Mouse (Mus musculus): ENCODE results near the gene Osgin1.

The Osgin1 gene

GRCm38 (mm10) chr8:119423631-119424141 lies 10.2 kb upstream of the Osgin1 start:
- DNase-seq (ENCODE audit: low read depth, low spot score) = no peak

- no peak for DNase-seq (ENCODE audit: low read depth, low spot score)
These were observed 9.7 kb upstream of the Osgin1 start for GRCm38 (mm10) chr8:119424199-119424733.

DNA sequence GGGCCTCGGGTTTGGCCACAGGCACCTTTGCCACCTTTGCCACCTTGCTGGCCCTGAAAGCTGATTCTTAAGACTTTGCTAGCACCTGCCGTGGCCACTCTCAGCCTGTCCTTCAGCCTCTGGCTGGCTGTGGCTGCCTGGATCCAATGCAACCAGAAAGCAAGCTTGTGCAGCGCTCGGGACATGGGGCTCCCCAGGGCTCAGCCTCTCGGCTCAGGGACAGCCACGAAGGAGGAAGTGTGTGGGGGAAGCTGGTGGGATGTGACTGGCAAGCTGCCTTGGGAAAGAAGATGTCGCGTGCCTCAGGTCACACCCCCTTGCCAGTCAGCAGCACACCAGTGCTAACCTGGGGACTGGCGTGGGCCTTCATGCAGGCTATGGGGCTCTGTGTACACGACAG lies 9.2 kb upstream of the Osgin1 start:
- DNase-seq (ENCODE audit: low read depth, low spot score) = no peak

DNA sequence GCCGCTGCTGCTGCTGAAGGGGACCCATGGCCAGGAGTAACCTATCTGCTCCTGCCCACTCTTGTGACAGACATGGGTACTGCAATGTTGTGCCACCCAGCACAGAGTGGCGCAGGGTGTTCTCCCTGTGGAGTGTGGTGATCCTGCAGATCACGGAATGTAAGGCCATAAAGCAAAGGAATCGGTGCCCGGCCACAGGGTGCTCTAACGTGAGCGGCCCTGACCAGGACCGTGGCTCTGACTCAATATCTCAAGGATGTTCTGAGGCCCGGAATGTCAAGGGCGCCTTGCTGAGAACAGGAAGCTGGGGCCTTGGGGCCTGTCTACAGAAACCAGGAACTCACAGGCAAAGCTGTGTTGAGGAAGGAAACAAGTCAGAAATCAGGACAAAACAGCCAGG lies 8.4 kb upstream of the Osgin1 start:
- no peak for DNase-seq (ENCODE audit: low read depth, low spot score)

- DNase-seq (ENCODE audit: low read depth, low spot score) = no peak
These were observed 7.7 kb upstream of the Osgin1 start for GRCm38 (mm10) chr8:119426069-119426735.

DNA sequence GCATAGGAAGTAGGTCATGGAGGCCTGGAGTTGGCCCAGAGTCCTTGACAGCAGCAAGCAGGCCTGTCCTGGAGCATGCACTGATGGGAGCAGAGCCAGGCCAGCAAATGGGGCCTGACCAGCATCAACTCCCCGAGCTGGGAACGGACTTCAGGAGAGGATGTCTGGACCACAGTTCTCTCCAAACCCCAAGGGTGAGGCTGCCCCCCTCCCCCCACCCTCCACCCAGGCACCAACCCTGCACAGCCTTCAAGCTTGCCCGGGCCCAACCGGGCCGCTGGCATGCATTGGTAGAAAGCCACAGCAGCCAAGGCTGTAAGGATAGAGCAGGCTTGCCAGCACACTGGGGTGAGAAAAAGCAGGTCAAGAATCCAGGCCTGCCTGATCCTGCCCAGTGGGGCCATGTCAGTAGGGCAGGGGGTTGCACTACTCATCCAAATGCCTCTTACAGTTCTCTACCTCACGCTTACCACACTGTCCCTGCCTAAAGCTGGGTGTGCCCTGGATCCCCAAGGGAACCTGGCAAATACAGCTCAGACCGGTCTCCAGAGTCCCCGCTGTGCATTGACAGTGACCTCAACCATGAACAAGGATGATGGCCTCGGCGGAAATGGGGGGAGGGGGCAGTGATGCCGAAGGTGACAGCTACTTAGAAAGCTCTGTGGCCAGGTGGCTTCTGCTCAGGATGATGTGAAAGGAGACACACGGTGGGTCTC lies 6.1 kb upstream of the Osgin1 start:
- DNase-seq (ENCODE audit: low read depth, low spot score) = no peak

DNA sequence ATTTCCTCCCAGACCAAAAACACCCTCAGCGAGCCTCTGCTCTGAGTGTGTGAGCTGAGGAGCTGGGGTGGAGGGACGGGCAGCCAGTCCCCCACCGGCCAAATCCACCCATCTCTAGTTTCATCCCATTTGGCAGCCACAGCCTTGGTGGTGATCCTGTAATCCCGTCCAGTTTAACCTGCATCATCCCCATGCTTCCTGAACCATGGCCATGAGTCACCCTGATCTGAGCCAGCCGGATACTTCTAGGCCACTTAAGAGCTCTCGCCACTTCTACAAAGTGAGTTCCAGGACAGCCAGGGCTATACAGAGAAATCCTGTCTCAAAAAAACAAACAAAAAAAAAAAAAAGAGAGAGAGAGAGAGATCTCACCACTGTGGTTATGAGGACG lies 5.6 kb upstream of the Osgin1 start:
- no peak for DNase-seq (ENCODE audit: low read depth, low spot score)

DNA sequence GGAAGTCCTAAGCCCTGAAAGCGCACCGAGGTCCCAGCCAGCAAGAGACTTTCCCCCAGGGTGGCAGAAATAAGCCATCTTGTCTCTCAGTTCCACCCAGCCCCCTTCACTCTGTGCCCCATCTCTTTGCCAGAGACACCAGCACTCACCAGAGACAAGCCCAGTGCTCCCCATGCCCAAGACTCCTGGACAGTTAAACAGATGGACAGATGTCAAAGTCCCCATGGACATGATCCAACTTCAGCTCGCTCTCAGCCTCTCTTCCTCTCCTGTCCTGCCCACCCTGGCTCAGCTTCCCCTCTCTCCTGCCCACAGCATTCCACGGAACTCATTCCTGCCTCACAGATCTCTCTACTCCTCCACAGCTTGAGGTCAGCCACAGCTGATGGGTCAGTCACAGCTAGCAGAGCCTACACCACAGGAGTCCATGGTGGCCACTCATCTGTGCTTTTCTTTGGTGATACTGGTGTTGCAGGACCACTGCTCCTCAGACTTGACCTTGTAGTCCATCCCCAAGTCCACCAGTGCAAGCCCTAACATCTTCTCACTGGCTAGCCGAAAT lies 5.1 kb upstream of the Osgin1 start:
- no peak for DNase-seq (ENCODE audit: low read depth, low spot score)

DNA sequence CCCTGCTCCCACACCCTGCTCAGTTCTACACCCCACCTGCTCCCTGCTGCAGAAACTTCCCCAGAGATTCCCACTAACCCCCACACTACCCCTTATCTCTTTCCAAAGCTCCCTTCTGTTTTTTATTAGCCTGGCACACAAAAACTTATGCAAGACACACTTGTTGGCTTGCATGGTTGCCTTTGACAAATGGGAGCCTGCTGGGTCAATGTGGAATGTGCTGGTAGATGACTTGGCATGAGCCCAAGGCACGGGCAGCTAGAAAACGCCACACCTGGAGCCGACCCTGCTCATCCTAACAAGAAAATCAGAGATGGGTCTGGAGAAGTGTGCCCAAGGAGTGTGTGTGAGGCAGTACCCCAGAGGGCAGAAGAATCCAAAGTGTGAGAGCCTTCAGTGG lies 4.4 kb upstream of the Osgin1 start:
- no peak for DNase-seq (ENCODE audit: low read depth, low spot score)

GRCm38 (mm10) chr8:119430250-119430649 lies 3.7 kb upstream of the Osgin1 start:
- DNase-seq (ENCODE audit: low read depth, low spot score) = no peak

- no peak for DNase-seq (ENCODE audit: low read depth, low spot score)
These were observed 3.2 kb upstream of the Osgin1 start for GRCm38 (mm10) chr8:119430690-119431089.

- DNase-seq (ENCODE audit: low read depth, low spot score) = no peak
These were observed 1.6 kb upstream of the Osgin1 start for GRCm38 (mm10) chr8:119432372-119432771.

GRCm38 (mm10) chr8:119434569-119434968 lies 645 bp downstream of the Osgin1 start:
- DNase-seq (ENCODE audit: low read depth, low spot score) = no peak

- DNase-seq (ENCODE audit: low read depth, low spot score) = no peak
These were observed 1.6 kb downstream of the Osgin1 start for GRCm38 (mm10) chr8:119435527-119435926.

GRCm38 (mm10) chr8:119436331-119436730 lies 2.4 kb downstream of the Osgin1 start:
- no peak for DNase-seq (ENCODE audit: low read depth, low spot score)

DNA sequence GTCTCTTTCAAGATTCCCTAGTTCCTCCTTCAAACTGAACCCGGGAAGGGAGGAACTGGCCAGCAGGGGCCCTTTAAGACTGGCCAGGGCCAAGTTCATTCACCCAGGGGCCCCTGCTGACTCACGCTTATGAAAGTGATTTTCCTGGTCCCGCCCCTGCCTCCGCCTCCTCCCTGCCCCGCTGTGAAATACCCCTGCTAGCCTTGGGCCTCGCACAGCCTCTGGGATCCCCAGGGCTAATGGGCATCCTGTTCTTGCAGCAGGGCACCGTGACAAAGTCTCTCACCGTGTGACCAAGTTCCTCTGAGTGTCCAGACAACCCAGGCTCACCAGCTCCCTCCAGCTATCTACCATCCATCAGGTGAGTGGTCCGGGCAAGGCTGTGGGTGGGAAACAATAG lies 3.0 kb downstream of the Osgin1 start:
- DNase-seq (ENCODE audit: low read depth, low spot score) = no peak

- DNase-seq (ENCODE audit: low read depth, low spot score) = no peak
These were observed 3.6 kb downstream of the Osgin1 start for GRCm38 (mm10) chr8:119437506-119437905.

- DNase-seq (ENCODE audit: low read depth, low spot score) = no peak
These were observed 5.0 kb downstream of the Osgin1 start for GRCm38 (mm10) chr8:119438876-119439275.

- DNase-seq (ENCODE audit: low read depth, low spot score) = no peak
These were observed 5.5 kb downstream of the Osgin1 start for GRCm38 (mm10) chr8:119439424-119439823.

- peak; percentile 43 for DNase-seq (ENCODE audit: low read depth, low spot score)
These were observed 5.9 kb downstream of the Osgin1 start for GRCm38 (mm10) chr8:119439893-119440249.

DNA sequence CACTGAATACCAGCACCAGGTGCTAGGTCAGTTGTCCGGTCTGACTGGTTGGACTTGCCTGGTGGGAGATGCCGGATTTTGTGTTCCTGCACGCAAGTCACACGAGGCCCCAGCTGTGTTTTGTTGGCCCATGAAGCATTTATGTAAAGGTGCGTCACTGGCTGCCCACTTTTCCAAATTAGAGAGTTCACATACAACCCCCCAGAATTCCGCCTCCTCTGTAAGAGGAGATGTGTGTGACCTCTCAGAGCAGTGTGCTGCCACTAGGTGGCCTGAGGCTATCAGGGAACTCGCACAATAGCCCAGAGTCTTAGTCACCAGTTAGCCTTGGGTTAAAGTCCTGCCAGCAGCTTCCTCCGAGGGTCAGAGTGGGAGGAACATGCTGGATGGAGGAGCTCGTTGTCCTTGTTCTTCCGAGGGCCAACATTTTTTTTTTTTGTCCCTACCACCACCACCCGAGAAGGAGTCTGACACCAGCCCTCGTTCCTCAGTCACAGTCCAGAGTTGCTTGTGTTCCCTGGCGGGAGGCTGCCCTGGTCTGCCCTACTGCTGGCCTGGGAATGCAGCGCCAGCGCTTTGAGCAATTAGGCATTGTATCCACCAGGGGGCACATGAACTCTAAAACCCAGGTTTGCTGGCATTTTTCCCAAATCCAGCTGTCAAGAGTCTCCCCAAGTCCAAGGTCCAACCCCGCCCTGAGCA lies 6.5 kb downstream of the Osgin1 start:
- DNase-seq (ENCODE audit: low read depth, low spot score) = peak; percentile 91

DNA sequence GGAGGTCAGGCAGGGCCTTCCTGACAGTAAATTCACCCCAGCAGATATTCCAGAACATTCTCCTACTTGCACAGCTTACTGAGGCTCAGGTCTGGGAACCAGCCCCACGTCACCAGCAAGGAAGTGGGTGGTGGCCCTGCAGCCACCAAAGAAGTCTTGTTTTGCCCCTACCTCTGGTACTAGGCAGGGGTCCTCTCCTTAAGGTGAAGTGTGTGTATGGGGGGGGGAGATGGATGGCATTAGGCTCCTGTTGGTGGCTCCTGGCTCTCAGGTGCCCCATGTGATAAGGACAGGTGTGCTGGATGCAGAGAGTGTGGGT lies 7.0 kb downstream of the Osgin1 start:
- DNase-seq (ENCODE audit: low read depth, low spot score) = no peak
